Mouse (Mus musculus): ENCODE results near the gene Bcl7c. TPM values are rescaled to one million over a fixed set of nuclear protein-coding genes. Genes with fewer than 3 reads are reported as not detected.

The Bcl7c gene
- polyA plus RNA-seq, 1 experiment = 69.0 TPM

DNA sequence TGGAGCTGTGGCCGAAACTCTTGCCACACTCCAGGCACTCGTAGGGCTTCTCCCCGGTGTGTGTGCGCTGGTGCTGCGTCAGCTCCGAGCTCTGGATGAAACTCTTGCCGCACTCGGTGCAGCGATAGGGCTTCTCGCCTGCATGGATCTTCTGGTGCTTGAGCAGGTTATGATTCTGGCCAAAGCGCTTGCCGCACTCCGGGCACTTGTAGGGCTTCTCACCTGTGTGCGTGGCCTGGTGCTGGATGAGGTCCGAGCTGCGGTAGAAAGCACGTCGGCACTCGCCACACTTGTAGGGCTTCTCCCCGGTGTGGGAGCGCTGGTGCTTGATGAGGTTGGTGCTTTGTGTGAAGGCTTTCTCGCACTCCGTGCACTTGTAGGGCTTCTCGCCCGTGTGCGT, 97.2 kb downstream of the Bcl7c start:
- Histone ChIP-seq H3K27me3 (ENCODE audit: control insufficient read depth, insufficient read depth, low read length) (no peaks in the 10 kb centered on the region), H3K36me3 (ENCODE audit: control insufficient read depth, insufficient read depth, low read length) (no peaks in the 10 kb centered on the region), H3K27ac (ENCODE audit: control insufficient read depth, insufficient read depth, low read depth, low read length) (no peak overlapping the region), H3K4me3 (ENCODE audit: control insufficient read depth, low read depth, low read length) (no peak overlapping the region; the same call in 1 of the 2 replicates), H3K4me1 (ENCODE audit: control insufficient read depth, insufficient read depth, low read length) (peaks cover 29% of the 10 kb centered on the region)
- TF ChIP-seq CTCF (IDR thresholded peaks at IDR 0.05; ENCODE audit: control insufficient read depth, insufficient read depth, insufficient replicate concordance, low read depth, low read length) (no peak), POLR2A (IDR thresholded peaks at IDR 0.05; ENCODE audit: control insufficient read depth, low read depth, low read length) (no peak)

Other genes with a start within 250 kb of the Bcl7c start
- 55.4 and 58.4 TPM in 2 replicates for gene Prr14, start 249.3 kb downstream of the Bcl7c start, polyA plus RNA-seq (2012; rRNA removed)
- 42.8 and 44.8 TPM in 2 replicates for gene Fbrs, start 229.7 kb downstream of the Bcl7c start, polyA plus RNA-seq (2012; rRNA removed)
- gene Srcap, start 196.9 kb downstream of the Bcl7c start, polyA plus RNA-seq (2012; rRNA removed) = 13.7 and 20.0 TPM in 2 replicates
- gene Gm42715, start 189.3 kb downstream of the Bcl7c start, polyA plus RNA-seq (2012; rRNA removed) = 6.1 and 6.6 TPM in 2 replicates
- 4.3 and 4.5 TPM in 2 replicates for gene Tmem265, start 147.5 kb downstream of the Bcl7c start, polyA plus RNA-seq (2012; rRNA removed)
- gene Phkg2, start 135.6 kb downstream of the Bcl7c start, polyA plus RNA-seq (2012; rRNA removed) = 1,776 and 1,820 TPM in 2 replicates
- 200 and 220 TPM in 2 replicates for gene Ccdc189, start 120.3 kb downstream of the Bcl7c start, polyA plus RNA-seq (2012; rRNA removed)
- 56.5 and 63.5 TPM in 2 replicates for gene Rnf40, start 120.2 kb downstream of the Bcl7c start, polyA plus RNA-seq (2012; rRNA removed)
- gene Zfp629, start 93.1 kb downstream of the Bcl7c start, polyA plus RNA-seq (2012; rRNA removed) = 10.4 and 14.9 TPM in 2 replicates
- 4.7 and 5.1 TPM in 2 replicates for gene Ctf1, start 3.8 kb upstream of the Bcl7c start, polyA plus RNA-seq (2012; rRNA removed)
- 0.07 TPM in 1 of 2 replicates, not detected in the other for gene Ctf2, start 23.2 kb upstream of the Bcl7c start, polyA plus RNA-seq (2012; rRNA removed)
- gene Fbxl19, start 35.6 kb upstream of the Bcl7c start, polyA plus RNA-seq (2012; rRNA removed) = 36.9 and 37.2 TPM in 2 replicates
- 13.8 and 13.9 TPM in 2 replicates for gene Orai3, start 60.9 kb upstream of the Bcl7c start, polyA plus RNA-seq (2012; rRNA removed)
- gene Setd1a, start 67.7 kb upstream of the Bcl7c start, polyA plus RNA-seq (2012; rRNA removed) = 15.9 and 18.2 TPM in 2 replicates
- not detected in 2 replicates for gene Gm49388, start 76.7 kb upstream of the Bcl7c start, polyA plus RNA-seq (2012; rRNA removed)
- gene Hsd3b7, start 91.7 kb upstream of the Bcl7c start, polyA plus RNA-seq (2012; rRNA removed) = 6.1 and 7.1 TPM in 2 replicates
- 18.3 and 19.4 TPM in 2 replicates for gene Stx4a, start 115.4 kb upstream of the Bcl7c start, polyA plus RNA-seq (2012; rRNA removed)
- gene Stx1b, start 115.6 kb upstream of the Bcl7c start, polyA plus RNA-seq (2012; rRNA removed) = 2.2 and 2.4 TPM in 2 replicates
- 57.9 and 60.3 TPM in 2 replicates for gene Zfp646, start 167.3 kb upstream of the Bcl7c start, polyA plus RNA-seq (2012; rRNA removed)
- gene Zfp668, start 167.9 kb upstream of the Bcl7c start, polyA plus RNA-seq (2012; rRNA removed) = 3.2 TPM in 2 replicates
- gene Prss53, start 182.0 kb upstream of the Bcl7c start, polyA plus RNA-seq (2012; rRNA removed) = 0.76 and 0.88 TPM in 2 replicates
- gene Gm21974, start 186.5 kb upstream of the Bcl7c start, polyA plus RNA-seq (2012; rRNA removed) = not detected in 2 replicates
- gene Vkorc1, start 186.7 kb upstream of the Bcl7c start, polyA plus RNA-seq (2012; rRNA removed) = 29.3 and 39.0 TPM in 2 replicates
- 7.9 and 10.6 TPM in 2 replicates for gene Bckdk, start 195.1 kb upstream of the Bcl7c start, polyA plus RNA-seq (2012; rRNA removed)
- 98.4 and 105 TPM in 2 replicates for gene Kat8, start 203.6 kb upstream of the Bcl7c start, polyA plus RNA-seq (2012; rRNA removed)
- 0.26 and 4.0 TPM in 2 replicates for gene Prss8, start 221.2 kb upstream of the Bcl7c start, polyA plus RNA-seq (2012; rRNA removed)
- 5.9 and 6.3 TPM in 2 replicates for gene Prss36, start 237.8 kb upstream of the Bcl7c start, polyA plus RNA-seq (2012; rRNA removed)

All from testis, adult 2 months (tissue).